Mouse (Mus musculus) hindbrain, embryonic 15.5 days (tissue): ENCODE measurements around the gene Hist2h2aa1. TPM values are rescaled to one million over a fixed set of nuclear protein-coding genes. Genes with fewer than 3 reads are reported as not detected.
"Not testable (repeated sequence)": the region's sequence is repeated elsewhere in the genome, so short reads cannot be mapped to it uniquely, and the experiment has no call there.

Experiments used
- ATAC-seq: fragments of 200-750 bp; cut with Nextera tagmentation; 2 replicates; pipeline ENCODE4 v1.8.0; 2017; ENCODE audit warnings: low read depth, moderate number of reproducible peaks, moderate TSS enrichment; ENCODE audit not compliant: low FRiP score
- H3K27ac ChIP-seq: fragments of 300-500 bp; sonication (generic); replicated peaks from 2 replicates; pipeline ENCODE4 v1.5.1; 2015; ENCODE audit warnings: mild to moderate bottlenecking, inconsistent platforms
- H3K27me3 ChIP-seq: fragments of 300-500 bp; sonication (generic); 2 replicates; pipeline ENCODE4 v1.6.1; 2015; ENCODE audit warnings: control low read depth, inconsistent platforms
- H3K36me3 ChIP-seq: fragments of 300-500 bp; sonication (generic); 2 replicates; pipeline ENCODE4 v1.6.1; 2015; ENCODE audit warnings: control low read depth, inconsistent platforms
- H3K4me1 ChIP-seq: fragments of 300-500 bp; sonication (generic); replicated peaks from 2 replicates; pipeline ENCODE4 v1.6.1; 2015; ENCODE audit warnings: control low read depth, inconsistent platforms
- H3K4me2 ChIP-seq: fragments of 300-500 bp; sonication (generic); 2 replicates; pipeline ENCODE4 v1.6.1; 2015; ENCODE audit warnings: moderate library complexity, mild to moderate bottlenecking, inconsistent platforms
- H3K4me3 ChIP-seq: fragments of 300-500 bp; sonication (generic); 2 replicates; pipeline ENCODE4 v1.5.1; 2015; ENCODE audit warnings: mild to moderate bottlenecking, inconsistent platforms
- H3K9ac ChIP-seq: fragments of 300-500 bp; sonication (generic); 2 replicates; pipeline ENCODE4 v1.6.1; 2015; ENCODE audit warnings: inconsistent platforms
- H3K9me3 ChIP-seq: fragments of 300-500 bp; sonication (generic); 2 replicates; pipeline ENCODE4 v1.6.1; 2016; ENCODE audit warnings: control low read depth, inconsistent platforms
- WGBS: fragments of 180-500 bp; shearing (Covaris S2); methylation state at CpG from one replicate; pipeline ENCODE4 v1.1.7; 2015; 5-methylcytosine and 5-hydroxymethylcytosine counted together
- polyA plus RNA-seq: library from polyadenylated mRNA; unstranded; fragments of >200 nt; fragmentation: Nextera tagmentation; extraction: Ambion mirVana; gene quantifications from 2 replicates; pipeline ENCODE4 v1.2.1, GENCODE M21; 2015

Hist2h2aa1 gene
- polyA plus RNA-seq, 1 experiment from 2014 or later = 17.3 TPM

DNA sequence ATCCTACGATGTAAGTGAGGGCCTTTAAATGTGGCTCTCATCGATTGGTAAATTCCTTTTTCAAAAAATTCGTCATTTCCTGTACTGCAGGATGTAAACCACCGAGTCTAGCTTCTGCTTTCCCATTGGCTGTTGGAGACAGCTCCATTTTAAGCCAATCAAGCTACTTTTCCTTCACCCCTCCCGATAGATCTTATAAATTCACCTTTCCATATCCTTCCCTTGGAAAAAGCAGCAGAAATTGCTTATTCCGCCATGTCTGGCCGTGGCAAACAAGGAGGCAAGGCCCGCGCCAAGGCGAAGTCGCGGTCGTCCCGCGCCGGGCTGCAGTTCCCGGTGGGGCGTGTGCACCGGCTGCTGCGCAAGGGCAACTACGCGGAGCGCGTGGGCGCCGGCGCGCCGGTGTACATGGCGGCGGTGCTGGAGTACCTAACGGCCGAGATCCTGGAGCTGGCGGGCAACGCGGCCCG is 25.6 kb upstream of the Hist2h2aa1 start, which contains the start of the genes Bola1 and Hist2h2ab:
Gene Bola1, minus strand, starts transcription at position 49 of the 470 bp plus-strand sequence.
Gene Hist2h2ab, plus strand, starts transcription at position 205 of the 470 bp plus-strand sequence.
- peak; percentile 94 for ATAC-seq
- no peaks in the 10 kb centered on the region for H3K9me3 ChIP-seq
- no peaks in the 10 kb centered on the region for H3K36me3 ChIP-seq
- H3K9ac ChIP-seq = peak within 1 kb of the TSS; percentile 79
- H3K4me2 ChIP-seq = peak within 1 kb of the TSS; percentile 86
- H3K27ac ChIP-seq = peak within 1 kb of the TSS; percentile 97
- peak within 1 kb of the TSS; percentile 59 for H3K4me3 ChIP-seq
- H3K27me3 ChIP-seq = no peaks in the 10 kb centered on the region
- WGBS = under 1% methylated on average over 37 of the region's 37 CpGs
- H3K4me1 ChIP-seq = peaks cover 24% of the 10 kb centered on the region

DNA sequence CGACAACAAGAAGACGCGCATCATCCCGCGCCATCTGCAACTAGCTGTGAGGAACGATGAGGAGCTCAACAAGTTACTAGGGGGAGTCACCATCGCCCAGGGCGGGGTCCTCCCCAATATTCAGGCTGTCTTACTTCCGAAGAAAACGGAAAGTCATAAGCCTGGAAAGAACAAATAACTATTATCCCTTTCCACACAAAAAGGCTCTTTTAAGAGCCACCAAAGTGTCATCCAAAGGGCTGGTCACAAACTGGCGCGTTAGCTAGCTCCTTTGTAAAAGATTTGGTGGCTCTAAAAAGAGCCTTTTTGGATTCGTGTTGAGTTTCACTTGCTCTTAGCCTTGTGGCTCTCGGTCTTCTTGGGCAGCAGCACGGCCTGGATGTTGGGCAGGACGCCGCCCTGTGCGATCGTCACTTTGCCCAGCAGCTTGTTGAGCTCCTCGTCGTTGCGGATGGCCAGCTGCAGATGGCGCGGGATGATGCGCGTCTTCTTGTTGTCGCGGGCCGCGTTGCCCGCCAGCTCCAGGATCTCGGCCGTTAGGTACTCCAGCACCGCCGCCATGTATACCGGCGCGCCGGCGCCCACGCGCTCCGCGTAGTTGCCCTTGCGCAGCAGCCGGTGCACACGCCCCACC is 25.0 kb upstream of the Hist2h2aa1 start:
- Histone ChIP-seq H3K27ac (peak overlapping the region; percentile 97), H3K4me1 (peaks cover 24% of the 10 kb centered on the region), H3K9ac (peak overlapping the region; percentile 79), H3K4me3 (peak overlapping the region; percentile 59), H3K4me2 (peak overlapping the region; percentile 86)
- ATAC-seq, H3K9me3 ChIP-seq, H3K36me3 ChIP-seq, H3K27me3 ChIP-seq: not testable (repeated sequence)
- under 1% methylated on average over 31 of the region's 47 CpGs for whole genome bisulfite sequencing

DNA sequence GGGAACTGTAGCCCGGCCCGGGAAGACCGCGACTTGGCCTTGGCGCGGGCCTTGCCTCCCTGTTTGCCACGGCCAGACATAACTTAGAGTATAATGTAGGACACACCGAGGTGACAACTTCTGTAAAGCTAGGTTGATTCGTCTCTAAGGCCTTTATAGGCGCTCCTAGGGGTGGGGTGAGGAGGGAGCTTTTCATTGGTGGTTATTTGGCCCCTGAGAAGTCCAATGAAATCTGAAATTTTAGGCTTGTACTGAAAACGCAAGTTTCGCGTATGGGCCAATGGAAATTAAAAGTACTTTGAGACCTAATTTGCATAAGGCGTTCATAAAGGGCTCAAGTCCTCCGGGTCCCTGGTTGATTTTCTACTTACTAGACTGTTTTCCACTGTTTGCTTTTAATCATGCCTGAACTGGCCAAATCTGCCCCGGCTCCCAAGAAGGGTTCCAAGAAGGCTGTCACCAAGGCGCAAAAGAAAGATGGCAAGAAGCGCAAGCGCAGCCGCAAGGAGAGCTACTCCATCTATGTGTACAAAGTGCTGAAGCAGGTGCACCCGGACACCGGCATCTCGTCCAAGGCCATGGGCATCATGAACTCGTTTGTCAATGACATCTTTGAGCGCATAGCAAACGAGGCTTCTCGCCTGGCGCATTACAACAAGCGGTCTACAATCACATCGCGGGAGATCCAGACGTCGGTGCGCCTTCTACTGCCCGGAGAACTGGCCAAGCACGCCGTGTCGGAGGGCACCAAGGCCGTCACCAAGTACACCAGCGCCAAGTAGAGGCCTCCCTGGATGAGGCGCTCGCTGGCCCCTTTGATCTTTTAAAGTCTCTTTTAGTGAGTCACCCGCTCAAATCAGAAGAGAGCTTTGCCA is 24.3 kb upstream of the Hist2h2aa1 start, which contains the start of the genes Hist2h2ac and Hist2h2be:
Gene Hist2h2ac, minus strand, starts transcription at position 116 of the 875 bp plus-strand sequence.
Gene Hist2h2be, plus strand, starts transcription at position 355 of the 875 bp plus-strand sequence.
- Histone ChIP-seq H3K27ac (peak within 1 kb of the TSS; percentile 97), H3K36me3 (no peaks in the 10 kb centered on the region), H3K27me3 (no peaks in the 10 kb centered on the region), H3K4me3 (peak within 1 kb of the TSS; percentile 59), H3K9ac (peak within 1 kb of the TSS; percentile 79), H3K9me3 (no peaks in the 10 kb centered on the region), H3K4me2 (peak within 1 kb of the TSS; percentile 86), H3K4me1 (peaks cover 27% of the 10 kb centered on the region)
- peak; percentile 88 for ATAC-seq
- under 1% methylated on average over 43 of the region's 43 CpGs for WGBS

DNA sequence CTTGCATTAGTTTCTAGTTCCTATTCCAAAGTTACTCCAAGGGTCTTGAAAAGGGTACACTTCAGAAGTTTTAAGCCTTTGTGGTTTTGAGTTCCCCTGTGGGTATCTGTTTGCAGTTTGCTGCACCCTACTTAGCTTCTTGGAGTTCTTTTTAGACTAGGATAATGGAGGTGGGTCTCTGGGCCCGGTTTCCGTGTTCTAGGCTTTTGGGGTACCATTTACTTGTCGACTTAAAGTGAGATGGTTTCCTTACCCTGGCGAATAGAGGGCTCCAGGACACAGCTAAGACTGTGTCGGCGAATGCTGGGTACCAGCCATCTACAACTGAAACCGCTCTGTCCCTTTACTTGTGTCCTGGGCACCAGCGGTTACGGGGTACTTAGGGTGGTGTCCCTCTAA is 23.7 kb upstream of the Hist2h2aa1 start:
- no peaks in the 10 kb centered on the region for H3K36me3 ChIP-seq
- H3K4me2 ChIP-seq = peak overlapping the region; percentile 86
- peak overlapping the region; percentile 59 for H3K4me3 ChIP-seq
- H3K27ac ChIP-seq = peak overlapping the region; percentile 97
- WGBS = 9% methylated on average over 9 of the region's 9 CpGs
- ATAC-seq = no peak
- H3K4me1 ChIP-seq = peaks cover 27% of the 10 kb centered on the region
- peak overlapping the region; percentile 79 for H3K9ac ChIP-seq
- no peaks in the 10 kb centered on the region for H3K27me3 ChIP-seq
- no peaks in the 10 kb centered on the region for H3K9me3 ChIP-seq

DNA sequence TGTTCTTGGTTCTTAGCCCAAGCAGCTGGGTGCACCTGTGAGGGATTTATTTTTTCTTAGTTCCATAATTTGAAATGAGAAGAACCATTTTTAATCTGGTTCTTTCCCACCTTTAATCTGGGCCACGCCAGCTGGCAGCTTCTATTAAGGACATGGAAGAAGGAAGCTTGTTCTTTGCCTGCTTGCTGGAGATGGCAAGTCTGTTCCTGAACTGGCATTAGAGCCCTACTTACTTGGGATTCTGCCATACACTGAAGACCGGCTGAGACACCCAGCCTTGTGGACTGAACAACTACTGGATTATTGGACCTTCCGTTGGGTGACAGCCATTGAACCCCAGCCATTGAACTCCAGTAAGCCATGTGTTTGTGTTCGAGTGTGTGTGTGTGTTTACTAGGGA is 22.5 kb upstream of the Hist2h2aa1 start:
- H3K9ac ChIP-seq = no peak overlapping the region
- peaks cover 27% of the 10 kb centered on the region for H3K4me1 ChIP-seq
- H3K27ac ChIP-seq = no peak overlapping the region
- ATAC-seq = no peak
- peak overlapping the region; percentile 86 for H3K4me2 ChIP-seq
- no peaks in the 10 kb centered on the region for H3K9me3 ChIP-seq
- 86% methylated on average over 4 of the region's 4 CpGs for WGBS
- no peak overlapping the region for H3K4me3 ChIP-seq
- no peaks in the 10 kb centered on the region for H3K36me3 ChIP-seq
- no peaks in the 10 kb centered on the region for H3K27me3 ChIP-seq

DNA sequence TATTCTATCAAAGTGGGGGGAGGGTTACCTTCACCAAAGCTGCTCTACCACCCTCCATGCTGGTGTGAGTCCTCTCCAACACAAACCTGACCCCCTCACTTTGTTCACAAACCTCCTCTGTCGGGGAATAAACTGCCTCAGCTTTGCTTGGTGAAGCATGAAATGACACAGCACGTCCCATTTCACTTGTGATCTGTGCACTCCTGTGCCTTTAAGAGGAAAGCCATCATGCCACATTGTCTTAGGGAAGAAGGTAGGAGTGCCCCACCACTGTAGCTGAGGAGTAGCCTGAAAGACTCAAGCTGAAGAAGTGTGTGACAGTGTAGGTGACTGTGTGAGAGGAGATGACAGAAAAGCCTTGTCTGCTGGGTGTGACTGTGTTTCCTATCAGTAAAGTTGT is 19.9 kb upstream of the Hist2h2aa1 start:
- no peak overlapping the region for H3K27ac ChIP-seq
- H3K4me2 ChIP-seq = no peak overlapping the region
- H3K9ac ChIP-seq = no peak overlapping the region
- peaks cover 19% of the 10 kb centered on the region for H3K4me1 ChIP-seq
- no peak overlapping the region for H3K4me3 ChIP-seq
- H3K9me3 ChIP-seq = no peaks in the 10 kb centered on the region
- H3K36me3 ChIP-seq = no peaks in the 10 kb centered on the region
- H3K27me3 ChIP-seq = no peaks in the 10 kb centered on the region
- 23% methylated on average over 2 of the region's 2 CpGs for WGBS
- ATAC-seq = no peak

DNA sequence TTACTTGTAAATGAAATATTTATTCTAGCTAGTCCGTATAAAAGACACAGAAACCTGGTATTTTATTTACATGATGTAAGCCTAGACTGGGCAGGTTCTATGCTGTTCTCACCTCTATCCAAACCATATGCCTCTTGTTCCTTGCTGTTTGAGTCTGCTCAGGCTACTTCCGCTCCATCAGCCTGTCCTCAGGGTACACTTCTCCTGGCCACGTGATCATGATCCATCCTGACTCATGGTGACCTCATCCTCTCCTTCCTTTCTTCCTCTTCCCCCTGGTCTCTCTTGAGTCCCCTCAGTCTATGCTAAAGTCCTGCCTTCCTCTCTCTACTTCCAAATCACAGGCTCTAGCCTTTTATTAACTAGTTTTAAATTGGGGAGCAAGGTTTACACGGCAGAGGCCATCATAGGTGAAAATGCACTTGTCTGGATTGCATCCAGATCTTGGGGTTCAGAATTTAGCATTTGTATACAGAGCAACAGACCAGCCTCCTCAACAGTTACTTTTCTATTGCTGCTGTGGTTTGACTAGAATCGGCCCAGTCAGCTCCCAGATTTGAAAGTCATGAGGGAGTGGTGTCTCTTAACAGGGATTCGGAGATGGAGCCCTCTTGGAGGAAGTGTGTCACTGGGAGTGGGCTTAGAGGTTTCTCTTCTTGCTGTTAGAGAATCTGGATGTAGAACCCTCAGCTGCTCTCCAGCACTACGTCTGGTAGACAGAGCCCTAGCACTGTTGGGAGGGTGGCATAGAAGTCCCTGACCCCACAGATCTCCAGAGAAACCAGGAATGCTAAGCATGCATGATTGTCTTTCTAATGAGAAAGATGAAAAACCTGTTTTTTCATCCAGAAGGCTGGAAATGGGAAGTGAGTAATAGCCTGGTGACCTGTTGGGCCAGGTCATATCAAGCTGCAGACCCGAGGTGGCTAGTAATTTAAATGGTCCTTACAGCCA is 18.3 kb upstream of the Hist2h2aa1 start:
- 74% methylated on average over 8 of the region's 8 CpGs for WGBS
- ATAC-seq = no peak

DNA sequence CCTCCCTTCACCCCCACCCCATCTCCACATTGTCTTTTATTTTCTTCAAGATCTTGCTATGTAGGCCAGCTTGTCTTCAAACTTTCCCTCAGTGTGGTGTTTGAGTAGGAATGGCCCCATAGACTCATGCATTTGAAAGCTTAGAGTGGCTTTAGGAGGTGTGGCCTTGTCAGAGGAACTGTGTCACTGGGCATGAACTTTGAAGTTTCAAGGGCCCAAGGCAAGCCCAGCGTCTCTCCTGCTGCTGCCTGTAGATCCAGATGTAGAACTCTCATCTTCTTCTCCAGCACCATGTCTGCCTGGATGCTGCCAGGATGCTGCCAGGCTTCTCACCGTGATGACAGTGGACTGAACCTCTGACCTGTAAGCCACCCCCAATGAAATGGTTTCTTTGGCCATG is 16.5 kb upstream of the Hist2h2aa1 start:
- Histone ChIP-seq H3K9ac (no peak overlapping the region), H3K9me3 (no peaks in the 10 kb centered on the region)

More for the DNA sequence above, 18.3 kb upstream of the Hist2h2aa1 start:
- no peak overlapping the region for H3K27ac ChIP-seq
- no peaks in the 10 kb centered on the region for H3K27me3 ChIP-seq
- no peak overlapping the region for H3K4me2 ChIP-seq
- H3K36me3 ChIP-seq = no peaks in the 10 kb centered on the region
- no peaks in the 10 kb centered on the region for H3K9me3 ChIP-seq
- peaks cover 9% of the 10 kb centered on the region for H3K4me1 ChIP-seq
- H3K4me3 ChIP-seq = no peak overlapping the region
- no peak overlapping the region for H3K9ac ChIP-seq

DNA sequence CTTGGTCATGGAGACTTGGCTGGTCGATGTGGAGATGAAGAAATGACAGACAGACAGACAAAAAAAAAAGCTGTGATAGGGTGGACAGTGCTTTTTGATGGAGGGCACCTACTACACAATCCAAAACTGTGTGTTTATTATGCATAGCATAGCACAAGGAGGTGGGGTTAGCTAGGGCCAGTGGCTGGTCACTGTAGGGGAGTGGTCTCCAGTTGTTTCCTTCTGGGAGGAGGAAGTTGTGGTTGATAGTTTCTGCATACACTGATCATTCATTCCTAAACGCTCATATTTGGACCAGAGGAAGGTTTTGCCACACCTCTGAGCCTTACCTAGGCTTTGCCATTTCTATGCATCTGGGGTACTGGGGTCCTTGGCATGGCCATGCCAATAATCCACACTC is 14.9 kb upstream of the Hist2h2aa1 start:
- 93% methylated on average over 2 of the region's 2 CpGs for WGBS
- ATAC-seq = no peak
- H3K9ac ChIP-seq = no peak overlapping the region

More for the DNA sequence above, 16.5 kb upstream of the Hist2h2aa1 start:
- Histone ChIP-seq H3K4me2 (no peak overlapping the region), H3K27ac (no peak overlapping the region), H3K4me3 (no peak overlapping the region), H3K4me1 (0 out of 2 replicates have a peak, but pooled peaks cover 3% of the 10 kb centered on the region), H3K27me3 (no peaks in the 10 kb centered on the region), H3K36me3 (no peaks in the 10 kb centered on the region)
- no peak for ATAC-seq
- WGBS = 76% methylated on average over 2 of the region's 2 CpGs

DNA sequence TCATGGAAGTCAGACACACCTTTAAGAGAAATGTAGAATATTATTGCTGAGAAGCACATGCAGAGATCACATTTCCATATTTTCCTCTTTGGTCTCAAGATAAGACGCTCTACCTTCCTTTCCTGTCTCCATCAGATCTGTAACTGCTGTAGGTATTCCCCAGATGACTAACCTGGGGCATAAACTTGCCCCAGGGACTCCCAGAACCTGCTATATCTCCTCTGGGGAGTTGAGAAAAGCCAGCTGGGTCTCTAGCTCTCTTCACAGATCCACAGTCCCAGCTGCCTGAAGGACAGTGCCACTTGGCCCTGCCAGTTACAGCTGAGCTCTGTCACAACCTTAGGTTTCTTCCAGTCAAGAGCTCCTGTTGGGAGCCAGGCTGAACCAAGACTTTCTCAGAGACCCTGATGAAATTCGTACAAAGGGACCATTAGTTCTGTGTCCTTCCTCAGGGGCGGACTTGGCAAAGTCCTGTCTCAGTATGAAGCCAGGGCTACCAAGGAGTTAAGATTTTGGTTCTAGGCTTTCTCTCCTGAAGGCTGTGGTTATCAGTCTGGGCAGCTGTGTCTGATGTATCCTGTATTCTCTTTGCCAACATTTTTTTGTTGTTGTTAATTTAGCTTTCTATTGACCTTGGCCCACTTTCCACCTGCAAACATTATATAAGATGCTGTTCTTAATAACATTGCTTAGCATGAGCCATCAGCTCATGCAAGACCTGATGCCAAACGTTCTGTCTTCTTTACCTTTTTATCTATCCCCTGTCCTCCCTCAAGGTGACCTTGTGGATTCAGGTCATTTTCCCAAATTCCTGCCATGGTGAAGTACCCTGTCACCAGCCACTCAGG is 14.2 kb upstream of the Hist2h2aa1 start:
- Histone ChIP-seq H3K27ac (no peak overlapping the region), H3K4me2 (no peak overlapping the region), H3K36me3 (no peaks in the 10 kb centered on the region), H3K9ac (no peak overlapping the region), H3K4me1 (no peaks in the 10 kb centered on the region), H3K27me3 (no peaks in the 10 kb centered on the region), H3K9me3 (no peaks in the 10 kb centered on the region), H3K4me3 (no peak overlapping the region)
- WGBS = 69% methylated on average over 4 of the region's 4 CpGs
- no peak for ATAC-seq

More for the DNA sequence above, 14.9 kb upstream of the Hist2h2aa1 start:
- no peaks in the 10 kb centered on the region for H3K9me3 ChIP-seq
- no peak overlapping the region for H3K4me2 ChIP-seq
- 0 out of 2 replicates have a peak, but pooled peaks cover 2% of the 10 kb centered on the region for H3K4me1 ChIP-seq
- no peaks in the 10 kb centered on the region for H3K36me3 ChIP-seq
- H3K27me3 ChIP-seq = no peaks in the 10 kb centered on the region
- H3K27ac ChIP-seq = no peak overlapping the region
- no peak overlapping the region for H3K4me3 ChIP-seq
